Mouse (Mus musculus) midbrain, postnatal 0 days (tissue): ENCODE measurements around the gene Tead1. TPM values are rescaled to one million over a fixed set of nuclear protein-coding genes. Genes with fewer than 3 reads are reported as not detected.

Experiments
- ATAC-seq: fragments of 200-750 bp; cut with Nextera tagmentation; 2 replicates; pipeline ENCODE4 v1.8.0; 2017; ENCODE audit warnings: moderate number of reproducible peaks, mild to moderate bottlenecking, moderate TSS enrichment, moderate library complexity; ENCODE audit not compliant: low FRiP score
- DNase-seq: peaks from one replicate; pipeline ENCODE4 v3.0.0-alpha.2; 2015; ENCODE audit warnings: low spot score
- H3K27ac ChIP-seq: fragments of 300-500 bp; sonication (generic); 2 replicates; pipeline ENCODE4 v1.5.1; 2014; ENCODE audit warnings: low read depth, mild to moderate bottlenecking, low read length, mixed read lengths
- H3K27me3 ChIP-seq: fragments of 300-500 bp; sonication (generic); 2 replicates; pipeline ENCODE4 v1.6.1; 2014; ENCODE audit warnings: low read length, control low read depth, mixed read lengths; ENCODE audit not compliant: insufficient read depth
- H3K36me3 ChIP-seq: fragments of 300-500 bp; sonication (generic); 2 replicates; pipeline ENCODE4 v1.6.1; 2014; ENCODE audit warnings: low read length, control low read depth, mixed read lengths; ENCODE audit not compliant: insufficient read depth
- H3K4me1 ChIP-seq: fragments of 300-500 bp; sonication (generic); 2 replicates; pipeline ENCODE4 v1.6.1; 2014; ENCODE audit warnings: mild to moderate bottlenecking, control low read depth, antibody characterized with exemption, low read length, mixed read lengths; ENCODE audit not compliant: insufficient read depth
- H3K4me2 ChIP-seq: fragments of 300-500 bp; sonication (generic); 2 replicates; pipeline ENCODE4 v1.6.1; 2014; ENCODE audit warnings: low read depth, mild to moderate bottlenecking, low read length, mixed read lengths; ENCODE audit not compliant: poor library complexity, severe bottlenecking
- H3K4me3 ChIP-seq: fragments of 300-500 bp; sonication (generic); 2 replicates; pipeline ENCODE4 v1.5.1; 2014; ENCODE audit warnings: low read depth, mild to moderate bottlenecking, low read length, moderate library complexity
- H3K9ac ChIP-seq: fragments of 300-500 bp; sonication (generic); replicated peaks from 2 replicates; pipeline ENCODE4 v1.6.1; 2014; ENCODE audit warnings: mild to moderate bottlenecking, low read length, moderate library complexity, mixed read lengths; ENCODE audit not compliant: poor library complexity, severe bottlenecking
- H3K9me3 ChIP-seq: fragments of 300-500 bp; sonication (generic); 2 replicates; pipeline ENCODE4 v1.6.1; 2016; ENCODE audit warnings: low read length, control low read depth
- CTCF ChIP-seq: IDR thresholded peaks from 2 replicates; pipeline ENCODE4 v1.5.1; 2016; ENCODE audit warnings: antibody characterized with exemption, mild to moderate bottlenecking
- WGBS: fragments of 180-500 bp; shearing (Covaris S2); extraction: QIAGEN DNeasy Blood & Tissue Kit; methylation state at CpG from one replicate; pipeline ENCODE4 v1.1.7; 2014; 5-methylcytosine and 5-hydroxymethylcytosine counted together
- polyA plus RNA-seq: library from polyadenylated mRNA; unstranded; fragments of >200 nt; fragmentation: Nextera tagmentation; extraction: Ambion mirVana; gene quantifications from 2 replicates; pipeline ENCODE4 v1.2.1, GENCODE M21; 2015
- total RNA-seq: library from RNA; depleted of rRNA; stranded (reverse); fragments of >200 nt; gene quantifications from 2 replicates; pipeline ENCODE4 v1.2.3, GENCODE M21; 2014

Tead1 gene
- total and polyA plus RNA-seq, 2 experiments from 2014 or later = 8.0 to 16.6 TPM

DNA sequence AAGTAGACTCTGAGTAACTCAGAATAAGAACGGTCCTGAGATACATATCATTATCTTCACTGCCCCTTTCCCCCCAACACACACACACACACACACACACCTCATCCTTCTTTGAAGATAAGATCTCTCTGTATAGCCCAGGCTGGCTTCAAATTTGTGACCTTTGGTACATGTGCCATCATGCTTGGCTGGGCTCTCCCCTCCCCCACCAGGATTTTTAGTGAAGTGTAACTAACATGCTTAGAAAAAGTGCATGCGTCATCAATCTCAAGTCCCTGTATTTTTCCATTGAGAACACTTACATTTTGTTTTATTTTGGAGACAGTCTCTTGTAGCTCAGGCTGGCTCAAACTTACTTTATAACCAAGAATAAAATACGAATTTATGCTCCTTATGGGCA is 68.1 kb downstream of the Tead1 start:
- peaks cover 4% of the 10 kb centered on the region for H3K4me1 ChIP-seq
- ATAC-seq = no peak
- H3K27me3 ChIP-seq = no peaks in the 10 kb centered on the region
- no peak overlapping the region for H3K4me3 ChIP-seq
- TF ChIP-seq CTCF = no peak
- H3K4me2 ChIP-seq = no peak overlapping the region
- H3K9ac ChIP-seq = no peak overlapping the region
- no peak for DNase-seq
- no peaks in the 10 kb centered on the region for H3K9me3 ChIP-seq
- WGBS = 62% methylated on average over 3 of the region's 3 CpGs
- H3K36me3 ChIP-seq = no peaks in the 10 kb centered on the region
- no peak overlapping the region for H3K27ac ChIP-seq

DNA sequence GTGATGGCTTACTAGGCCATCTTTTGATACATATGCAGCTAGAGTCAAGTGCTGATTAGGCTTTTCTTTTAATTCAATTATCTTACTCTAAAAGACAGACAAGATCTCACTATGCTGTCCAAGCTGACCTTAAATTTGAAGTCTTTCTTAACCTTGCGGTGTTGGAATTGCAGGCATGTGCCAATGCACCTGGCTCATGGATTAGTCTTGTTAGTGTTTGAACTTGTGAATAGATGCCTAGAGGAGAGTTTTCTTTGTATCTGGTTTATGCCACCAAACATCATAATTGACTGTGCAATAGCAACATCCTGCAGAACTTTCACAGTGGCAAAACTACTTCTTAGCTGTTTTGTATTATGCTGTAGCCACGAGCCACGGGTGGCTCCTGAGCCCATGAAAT is 68.7 kb downstream of the Tead1 start:
- Histone ChIP-seq H3K4me3 (no peak overlapping the region), H3K9me3 (no peaks in the 10 kb centered on the region), H3K9ac (no peak overlapping the region), H3K27ac (no peak overlapping the region), H3K27me3 (no peaks in the 10 kb centered on the region), H3K4me2 (no peak overlapping the region), H3K36me3 (no peaks in the 10 kb centered on the region), H3K4me1 (peaks cover 4% of the 10 kb centered on the region)
- no peak for DNase-seq
- 68% methylated on average over 3 of the region's 3 CpGs for WGBS
- TF ChIP-seq CTCF = no peak
- ATAC-seq = no peak

DNA sequence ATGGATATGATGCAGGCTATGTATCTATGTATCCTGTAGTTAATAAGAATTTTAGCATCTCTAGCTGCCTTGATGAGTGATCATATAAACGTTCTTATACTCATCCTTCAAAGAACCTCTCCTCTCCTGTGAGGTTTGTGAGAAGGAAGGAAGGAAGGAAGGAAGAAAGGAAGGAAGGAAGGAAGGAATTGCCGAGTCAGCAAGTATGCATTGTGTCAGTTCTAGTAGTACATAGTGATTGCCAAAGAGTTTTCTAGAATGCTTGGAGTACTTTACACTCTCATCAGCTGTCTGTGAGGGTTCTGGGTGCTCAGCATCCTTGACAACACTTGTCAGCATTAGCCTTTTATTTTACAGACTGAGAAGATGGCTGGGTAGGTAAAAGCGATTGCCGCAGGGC is 69.2 kb downstream of the Tead1 start:
- Histone ChIP-seq H3K36me3 (no peaks in the 10 kb centered on the region), H3K27ac (no peak overlapping the region), H3K4me1 (no peaks in the 10 kb centered on the region; the same call in 1 of the 2 replicates), H3K9me3 (no peaks in the 10 kb centered on the region), H3K4me3 (no peak overlapping the region), H3K9ac (no peak overlapping the region), H3K4me2 (no peak overlapping the region), H3K27me3 (no peaks in the 10 kb centered on the region)
- 89% methylated on average over 4 of the region's 4 CpGs for WGBS
- ATAC-seq (no peak), DNase-seq (no peak)
- no peak for TF ChIP-seq CTCF

GRCm38 (mm10) chr7:112750101-112750500 is 71.0 kb downstream of the Tead1 start:
- H3K27ac ChIP-seq = no peak overlapping the region
- TF ChIP-seq CTCF = no peak
- no peak overlapping the region for H3K9ac ChIP-seq
- no peak for DNase-seq
- WGBS = 97% methylated on average over 9 of the region's 9 CpGs
- no peak overlapping the region for H3K4me3 ChIP-seq
- H3K27me3 ChIP-seq = no peaks in the 10 kb centered on the region
- H3K4me2 ChIP-seq = no peak overlapping the region
- no peak for ATAC-seq
- H3K9me3 ChIP-seq = no peaks in the 10 kb centered on the region
- no peaks in the 10 kb centered on the region for H3K4me1 ChIP-seq
- no peaks in the 10 kb centered on the region for H3K36me3 ChIP-seq

- ATAC-seq = no peak
- Histone ChIP-seq H3K36me3 (no peaks in the 10 kb centered on the region), H3K27ac (no peak overlapping the region), H3K4me1 (no peaks in the 10 kb centered on the region), H3K9ac (no peak overlapping the region), H3K27me3 (no peaks in the 10 kb centered on the region), H3K4me3 (no peak overlapping the region), H3K9me3 (no peaks in the 10 kb centered on the region), H3K4me2 (no peak overlapping the region)
- DNase-seq = no peak
- WGBS = 98% methylated on average over 6 of the region's 6 CpGs
- no peak for TF ChIP-seq CTCF
Measured at GRCm38 (mm10) chr7:112752311-112752710, 73.2 kb downstream of the Tead1 start.

- Histone ChIP-seq H3K4me2 (no peak overlapping the region), H3K9me3 (no peaks in the 10 kb centered on the region), H3K27ac (no peak overlapping the region), H3K36me3 (no peaks in the 10 kb centered on the region), H3K4me3 (no peak overlapping the region), H3K9ac (no peak overlapping the region), H3K4me1 (no peaks in the 10 kb centered on the region), H3K27me3 (no peaks in the 10 kb centered on the region)
- 72% methylated on average over 6 of the region's 6 CpGs for WGBS
- no peak for DNase-seq
- TF ChIP-seq CTCF = no peak
- ATAC-seq = no peak
Measured at GRCm38 (mm10) chr7:112753314-112753713, 74.2 kb downstream of the Tead1 start.
